Mouse (Mus musculus): ENCODE data around the gene Eif5b.

GRCm38 (mm10) chr1:37998371-37999199, 775 bp downstream of the Eif5b start:
- TF ChIP-seq POLR2A (IDR thresholded peaks at IDR 0.05; ENCODE audit: borderline replicate concordance, control insufficient read depth, low read depth, low read length) (no peak), CTCF (IDR thresholded peaks at IDR 0.05; ENCODE audit: control insufficient read depth, insufficient read depth, low read length) (no peak)
